Mouse (Mus musculus): Measurements from ENCODE around the gene Heatr5a.

DNA sequence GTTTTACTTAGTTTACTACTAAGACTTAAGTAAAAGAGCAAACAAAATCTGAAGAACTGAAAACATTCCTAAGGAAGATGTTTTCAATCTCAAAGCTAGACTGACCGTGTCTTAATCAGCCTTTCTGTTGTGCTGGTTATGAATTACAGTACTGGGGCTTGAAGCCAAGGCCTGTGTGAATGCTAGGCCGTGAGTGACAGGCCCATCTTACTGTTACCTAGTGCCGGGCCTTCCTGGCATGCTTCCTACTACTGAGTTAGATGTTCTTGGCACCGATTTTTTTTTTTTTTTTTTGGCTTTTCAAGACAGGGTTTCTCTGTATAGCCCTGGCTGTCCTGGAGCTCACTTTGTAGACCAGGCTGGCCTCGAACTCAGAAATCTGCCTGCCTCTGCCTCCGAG, 13.5 kb downstream of the Heatr5a start:
- TF ChIP-seq CTCF (IDR thresholded peaks at IDR 0.05; ENCODE audit: low read depth) (no peak), EP300 (optimal IDR thresholded peaks at IDR 0.05) (no peak)
